Mouse (Mus musculus) intestine, postnatal 0 days (tissue): ENCODE data around the gene Gm26938. TPM values are rescaled to one million over a fixed set of nuclear protein-coding genes. Genes with fewer than 3 reads are reported as not detected.

ENCODE experiments used
- ATAC-seq: fragments of 200-750 bp; cut with Nextera tagmentation; 2 replicates; pipeline ENCODE4 v1.8.0; 2017; ENCODE audit warnings: mild to moderate bottlenecking, moderate TSS enrichment, moderate library complexity
- H3K27ac ChIP-seq: fragments of 300-500 bp; sonication (generic); 2 replicates; pipeline ENCODE4 v1.5.1; 2014; ENCODE audit warnings: mild to moderate bottlenecking, low read depth, low read length, moderate library complexity
- H3K27me3 ChIP-seq: fragments of 300-500 bp; sonication (generic); replicated peaks from 2 replicates; pipeline ENCODE4 v1.6.1; 2014; ENCODE audit warnings: low read length, mixed read lengths; ENCODE audit not compliant: control insufficient read depth, insufficient read depth
- H3K36me3 ChIP-seq: fragments of 300-500 bp; sonication (generic); 2 replicates; pipeline ENCODE4 v1.6.1; 2014; ENCODE audit warnings: mild to moderate bottlenecking, moderate library complexity; ENCODE audit not compliant: control insufficient read depth, insufficient read depth
- H3K4me1 ChIP-seq: fragments of 300-500 bp; sonication (generic); replicated peaks from 2 replicates; pipeline ENCODE4 v1.6.1; 2014; ENCODE audit warnings: antibody characterized with exemption, low read length, mixed read lengths; ENCODE audit not compliant: control insufficient read depth, insufficient read depth
- H3K4me2 ChIP-seq: fragments of 300-500 bp; sonication (generic); replicated peaks from 2 replicates; pipeline ENCODE4 v1.6.1; 2014; ENCODE audit warnings: low read depth, mild to moderate bottlenecking, moderate library complexity
- H3K4me3 ChIP-seq: fragments of 300-500 bp; sonication (generic); 2 replicates; pipeline ENCODE4 v1.5.1; 2014; ENCODE audit warnings: low read depth, low read length
- H3K9ac ChIP-seq: fragments of 300-500 bp; sonication (generic); 2 replicates; pipeline ENCODE4 v1.6.1; 2014; ENCODE audit warnings: mild to moderate bottlenecking, low read depth, low read length
- H3K9me3 ChIP-seq: fragments of 300-500 bp; sonication (generic); 2 replicates; pipeline ENCODE4 v1.6.1; 2016; ENCODE audit warnings: mixed run types; ENCODE audit not compliant: control insufficient read depth
- CTCF ChIP-seq: sonication (generic); IDR thresholded peaks from 2 replicates; pipeline ENCODE4 v1.5.1; 2016; ENCODE audit warnings: low read depth, mild to moderate bottlenecking, control low read depth, antibody characterized with exemption, moderate library complexity
- WGBS: fragments of 180-500 bp; shearing (Covaris S2); extraction: QIAGEN DNeasy Blood & Tissue Kit; methylation state at CpG from one replicate; pipeline ENCODE4 v1.1.7; 2014; 5-methylcytosine and 5-hydroxymethylcytosine counted together
- polyA plus RNA-seq: library from polyadenylated mRNA; unstranded; fragments of >200 nt; fragmentation: Nextera tagmentation; extraction: Ambion mirVana; gene quantifications from 2 replicates; pipeline ENCODE4 v1.2.1, GENCODE M21; 2015

Gm26938 gene
- polyA plus RNA-seq, 1 experiment from 2014 or later = not detected

DNA sequence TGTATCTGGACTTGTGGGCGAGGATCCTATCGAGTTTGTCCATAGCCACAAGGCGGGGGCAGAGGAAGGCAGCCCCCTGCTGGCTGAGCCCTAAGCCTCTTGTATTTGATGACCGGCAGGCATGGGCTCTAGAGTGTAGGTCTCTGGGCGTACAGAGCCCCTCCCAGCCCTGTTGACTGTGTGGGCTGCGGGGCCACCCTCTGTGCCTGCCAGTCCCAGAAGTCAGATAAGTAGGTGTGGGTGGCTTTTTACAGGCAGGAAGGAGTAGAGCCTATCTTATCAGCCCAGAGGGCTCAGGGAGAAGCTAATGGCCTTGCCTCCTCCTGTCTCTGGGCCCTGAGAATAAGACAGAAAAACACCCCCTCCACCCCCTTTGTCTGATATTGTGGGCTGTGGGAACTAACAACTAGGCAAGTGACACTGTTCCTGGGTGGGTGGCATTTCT is 22.1 kb downstream of the Gm26938 start:
- 7% methylated on average over 6 of the region's 6 CpGs for WGBS
- peak; percentile 48 for ATAC-seq

DNA sequence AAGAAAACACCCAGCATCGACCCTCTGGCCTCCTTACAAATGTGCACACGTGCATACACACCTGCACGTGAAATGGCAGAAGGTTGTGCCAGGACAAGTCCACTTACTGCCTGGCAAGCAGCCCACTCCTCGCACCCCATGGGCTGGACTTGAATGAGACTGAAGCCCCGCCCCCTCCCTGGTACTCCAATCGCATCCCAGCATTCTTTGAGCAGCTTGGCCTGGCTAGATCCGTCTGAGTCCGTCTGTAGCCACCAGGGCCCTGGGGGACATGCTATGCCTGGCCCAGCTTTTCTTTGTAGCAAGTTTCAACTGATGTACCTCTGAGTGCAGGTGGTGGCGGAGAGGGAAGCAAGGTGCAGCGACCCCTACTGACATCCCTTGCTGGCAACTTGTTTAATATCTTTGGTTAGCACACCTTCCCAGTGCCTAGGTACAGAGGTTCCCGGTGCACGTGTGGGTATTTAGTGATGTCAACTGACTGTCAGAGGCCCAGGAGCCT is 22.6 kb downstream of the Gm26938 start:
- no peaks in the 10 kb centered on the region for H3K9me3 ChIP-seq
- peaks cover 71% of the 10 kb centered on the region for H3K36me3 ChIP-seq
- H3K4me2 ChIP-seq = peak overlapping the region; percentile 6
- WGBS = 12% methylated on average over 12 of the region's 12 CpGs
- H3K27me3 ChIP-seq = no peaks in the 10 kb centered on the region
- no peak overlapping the region for H3K4me3 ChIP-seq
- ATAC-seq = peak; percentile 20
- H3K9ac ChIP-seq = 0 out of 2 replicates have a peak overlapping the region, but pooled peaks have one; percentile 8
- H3K27ac ChIP-seq = peak overlapping the region; percentile 89
- H3K4me1 ChIP-seq = peaks cover 8% of the 10 kb centered on the region
- peak; percentile 72 for TF ChIP-seq CTCF

More for the DNA sequence above, 22.1 kb downstream of the Gm26938 start:
- Histone ChIP-seq H3K4me3 (no peak overlapping the region), H3K9ac (0 out of 2 replicates have a peak overlapping the region, but pooled peaks have one; percentile 8), H3K27ac (peak overlapping the region; percentile 89), H3K4me1 (peaks cover 8% of the 10 kb centered on the region), H3K4me2 (peak overlapping the region; percentile 6), H3K9me3 (no peaks in the 10 kb centered on the region), H3K36me3 (peaks cover 68% of the 10 kb centered on the region), H3K27me3 (no peaks in the 10 kb centered on the region)
- TF ChIP-seq CTCF = peak; percentile 42

DNA sequence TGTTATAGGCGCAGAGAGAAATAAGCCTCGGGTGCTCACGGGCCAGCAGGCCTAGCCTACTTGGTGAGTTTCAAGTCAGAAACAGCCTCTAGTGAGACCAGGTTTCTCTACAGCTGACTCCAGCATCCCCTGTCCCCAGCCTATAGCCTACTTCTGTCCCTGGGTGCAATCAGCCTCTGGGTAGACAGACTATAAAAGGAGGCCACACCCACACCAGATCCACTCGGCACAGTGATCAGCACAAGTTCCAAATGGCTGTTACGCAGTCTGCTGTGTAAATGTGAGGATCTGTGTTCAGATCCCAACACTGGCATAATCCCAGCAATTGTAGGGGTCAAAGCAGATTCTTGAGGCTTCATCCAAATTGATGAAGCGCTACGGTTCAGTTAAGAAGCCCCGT is 23.0 kb downstream of the Gm26938 start:
- H3K4me3 ChIP-seq = no peak overlapping the region
- H3K4me1 ChIP-seq = peaks cover 8% of the 10 kb centered on the region
- ATAC-seq = peak; percentile 17; the same call in 1 of the 2 replicates
- H3K27me3 ChIP-seq = no peaks in the 10 kb centered on the region
- TF ChIP-seq CTCF = no peak
- H3K36me3 ChIP-seq = peaks cover 66% of the 10 kb centered on the region
- WGBS = 64% methylated on average over 8 of the region's 8 CpGs
- H3K27ac ChIP-seq = peak overlapping the region; percentile 28; the same call in 1 of the 2 replicates
- H3K9me3 ChIP-seq = no peaks in the 10 kb centered on the region
- H3K9ac ChIP-seq = no peak overlapping the region
- no peak overlapping the region for H3K4me2 ChIP-seq

DNA sequence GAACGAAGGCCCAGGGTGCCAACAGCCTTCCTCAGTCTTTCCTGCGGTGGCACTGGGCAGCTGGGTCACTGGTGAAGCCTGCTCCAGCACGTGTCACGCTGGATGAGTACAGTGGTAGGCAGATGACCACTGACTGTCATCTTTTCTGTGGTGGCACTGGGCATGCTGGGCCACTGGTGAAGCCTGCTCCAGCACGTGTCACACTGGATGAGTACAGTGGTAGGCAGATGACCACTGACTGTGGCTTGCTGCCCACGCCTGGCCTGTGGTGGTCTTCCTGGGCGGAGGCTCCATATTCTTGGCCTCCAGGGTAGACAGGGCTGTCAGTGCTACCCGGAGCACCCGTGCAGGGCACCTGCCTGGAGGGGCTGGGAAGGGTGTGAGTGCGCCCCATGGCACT is 24.3 kb downstream of the Gm26938 start:
- H3K9me3 ChIP-seq = no peaks in the 10 kb centered on the region
- peaks cover 54% of the 10 kb centered on the region for H3K36me3 ChIP-seq
- H3K27me3 ChIP-seq = no peaks in the 10 kb centered on the region
- no peak overlapping the region for H3K9ac ChIP-seq
- ATAC-seq = no peak
- no peak overlapping the region for H3K4me3 ChIP-seq
- no peak overlapping the region for H3K4me2 ChIP-seq
- 90% methylated on average over 10 of the region's 10 CpGs for WGBS
- no peak overlapping the region for H3K27ac ChIP-seq
- H3K4me1 ChIP-seq = peaks cover 19% of the 10 kb centered on the region
- no peak for TF ChIP-seq CTCF

DNA sequence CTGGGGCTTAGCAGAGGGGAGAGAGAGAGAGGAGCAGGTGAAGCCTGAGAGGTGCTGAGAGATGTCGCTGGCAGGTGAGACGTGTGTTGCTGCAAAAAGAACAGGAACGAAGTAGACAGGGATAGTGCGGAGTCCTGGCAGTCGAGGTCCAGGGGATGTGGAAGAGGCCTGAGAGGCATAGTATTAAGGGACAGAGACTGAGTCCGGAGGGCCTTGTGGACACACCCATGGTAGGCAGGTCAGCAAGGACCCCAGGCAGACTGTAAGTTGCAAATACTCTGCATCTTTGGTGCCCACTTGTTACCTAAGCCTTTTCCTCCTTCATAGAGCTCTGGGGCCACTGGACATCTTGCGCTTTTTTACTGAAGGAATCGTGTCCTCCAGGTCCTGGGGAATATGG is 25.0 kb downstream of the Gm26938 start:
- no peaks in the 10 kb centered on the region for H3K27me3 ChIP-seq
- H3K4me2 ChIP-seq = no peak overlapping the region
- TF ChIP-seq CTCF = no peak
- no peak overlapping the region for H3K4me3 ChIP-seq
- peaks cover 47% of the 10 kb centered on the region for H3K36me3 ChIP-seq
- peaks cover 25% of the 10 kb centered on the region for H3K4me1 ChIP-seq
- ATAC-seq = no peak
- no peak overlapping the region for H3K27ac ChIP-seq
- WGBS = 92% methylated on average over 8 of the region's 8 CpGs
- H3K9me3 ChIP-seq = no peaks in the 10 kb centered on the region
- H3K9ac ChIP-seq = no peak overlapping the region

DNA sequence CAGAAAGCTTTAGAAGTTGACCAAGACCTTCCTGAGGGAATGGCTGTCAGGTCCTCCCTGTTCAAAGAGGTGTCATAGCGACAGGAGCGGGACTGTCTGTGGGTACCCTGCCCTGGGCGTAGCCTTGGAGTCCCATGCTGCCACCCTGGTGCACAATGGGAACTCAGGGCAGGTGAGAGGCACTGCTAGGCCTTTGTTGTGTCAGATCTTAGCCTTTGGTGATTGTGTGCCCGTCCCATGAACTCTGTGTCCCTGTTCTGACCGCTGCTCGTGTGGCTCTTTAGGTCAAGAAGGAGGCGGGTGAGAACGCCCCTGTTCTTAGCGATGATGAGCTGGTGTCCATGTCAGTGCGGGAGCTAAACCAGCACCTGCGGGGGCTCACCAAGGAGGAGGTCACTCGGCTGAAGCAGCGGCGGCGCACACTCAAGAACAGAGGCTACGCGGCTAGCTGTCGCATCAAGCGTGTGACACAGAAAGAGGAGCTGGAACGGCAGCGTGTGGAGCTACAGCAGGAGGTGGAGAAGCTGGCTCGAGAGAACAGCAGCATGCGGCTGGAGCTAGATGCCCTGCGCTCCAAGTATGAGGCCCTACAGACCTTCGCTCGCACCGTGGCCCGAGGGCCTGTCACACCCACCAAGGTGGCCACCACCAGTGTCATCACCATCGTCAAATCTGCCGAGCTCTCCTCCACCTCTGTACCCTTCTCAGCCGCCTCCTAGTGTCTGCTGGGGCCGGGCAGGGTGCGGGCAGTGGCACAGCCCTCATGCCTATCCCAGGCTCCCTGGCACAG is 26.2 kb downstream of the Gm26938 start:
- Histone ChIP-seq H3K9me3 (no peaks in the 10 kb centered on the region), H3K4me1 (peaks cover 26% of the 10 kb centered on the region), H3K27me3 (no peaks in the 10 kb centered on the region), H3K4me2 (no peak overlapping the region), H3K36me3 (peaks cover 36% of the 10 kb centered on the region), H3K9ac (no peak overlapping the region), H3K27ac (peak overlapping the region; percentile 41; the same call in 1 of the 2 replicates), H3K4me3 (no peak overlapping the region)
- WGBS = 93% methylated on average over 33 of the region's 33 CpGs
- no peak for ATAC-seq
- no peak for TF ChIP-seq CTCF
